Mouse (Mus musculus): ENCODE data around the gene Vil1. TPM values are rescaled to one million over a fixed set of nuclear protein-coding genes. Genes with fewer than 3 reads are reported as not detected.

Vil1 gene
- total RNA-seq (2021): 1 to 10 TPM in 1 of 2 experiments, under 1 TPM in 1; 0.52 to 1.1 TPM

GRCm38 (mm10) chr1:74408589-74409504, at the start of gene Vil1:
TSS of gene Vil1 (plus strand) at chr1:74409376.
- no peak for DNase-seq (ENCODE audit: extremely low spot score in 1 of 2, low spot score in 1 of 2)

- DNase-seq (ENCODE audit: extremely low spot score in 1 of 2, low spot score in 1 of 2): no peak
Observed at GRCm38 (mm10) chr1:74359952-74360517, 49.1 kb upstream of the Vil1 start.

- DNase-seq (ENCODE audit: extremely low spot score in 1 of 2, low spot score in 1 of 2): peak; percentile 36 to 60
Observed at GRCm38 (mm10) chr1:74361812-74362211, 47.4 kb upstream of the Vil1 start, which contains the start of gene Catip. TSS of gene Catip (plus strand) at chr1:74362108.

- DNase-seq (ENCODE audit: extremely low spot score in 1 of 2, low spot score in 1 of 2): peak in 1 of 2 experiments; percentile 18
Observed at GRCm38 (mm10) chr1:74362325-74363229, 46.6 kb upstream of the Vil1 start.

GRCm38 (mm10) chr1:74363437-74363836, 45.7 kb upstream of the Vil1 start:
- no peak for DNase-seq (ENCODE audit: extremely low spot score in 1 of 2, low spot score in 1 of 2)

- DNase-seq (ENCODE audit: extremely low spot score in 1 of 2, low spot score in 1 of 2): no peak
Observed at GRCm38 (mm10) chr1:74364270-74364669, 44.9 kb upstream of the Vil1 start.

GRCm38 (mm10) chr1:74367886-74368645, 41.1 kb upstream of the Vil1 start:
- no peak for DNase-seq (ENCODE audit: extremely low spot score in 1 of 2, low spot score in 1 of 2)

- DNase-seq (ENCODE audit: extremely low spot score in 1 of 2, low spot score in 1 of 2): no peak
Observed at GRCm38 (mm10) chr1:74370040-74370439, 39.1 kb upstream of the Vil1 start.

- DNase-seq (ENCODE audit: extremely low spot score in 1 of 2, low spot score in 1 of 2): no peak
Observed at GRCm38 (mm10) chr1:74373372-74373771, 35.8 kb upstream of the Vil1 start.

- DNase-seq (ENCODE audit: extremely low spot score in 1 of 2, low spot score in 1 of 2): no peak
Observed at GRCm38 (mm10) chr1:74374980-74375379, 34.2 kb upstream of the Vil1 start, which contains the start of gene Slc11a1. TSS of gene Slc11a1 (plus strand) at chr1:74375195.

- DNase-seq (ENCODE audit: extremely low spot score in 1 of 2, low spot score in 1 of 2): no peak
Observed at GRCm38 (mm10) chr1:74375561-74375960, 33.6 kb upstream of the Vil1 start.

- no peak for DNase-seq (ENCODE audit: extremely low spot score in 1 of 2, low spot score in 1 of 2)
Observed at GRCm38 (mm10) chr1:74376396-74376795, 32.8 kb upstream of the Vil1 start.

GRCm38 (mm10) chr1:74379058-74379504, 30.1 kb upstream of the Vil1 start:
- DNase-seq (ENCODE audit: extremely low spot score in 1 of 2, low spot score in 1 of 2): no peak

- no peak for DNase-seq (ENCODE audit: extremely low spot score in 1 of 2, low spot score in 1 of 2)
Observed at GRCm38 (mm10) chr1:74380484-74380883, 28.7 kb upstream of the Vil1 start.

GRCm38 (mm10) chr1:74381588-74382021, 27.6 kb upstream of the Vil1 start:
- no peak for DNase-seq (ENCODE audit: extremely low spot score in 1 of 2, low spot score in 1 of 2)

- no peak for DNase-seq (ENCODE audit: extremely low spot score in 1 of 2, low spot score in 1 of 2)
Observed at GRCm38 (mm10) chr1:74383385-74383784, 25.8 kb upstream of the Vil1 start.

- no peak for DNase-seq (ENCODE audit: extremely low spot score in 1 of 2, low spot score in 1 of 2)
Observed at GRCm38 (mm10) chr1:74384525-74384924, 24.7 kb upstream of the Vil1 start.

GRCm38 (mm10) chr1:74385064-74385463, 24.1 kb upstream of the Vil1 start:
- no peak for DNase-seq (ENCODE audit: extremely low spot score in 1 of 2, low spot score in 1 of 2)

- no peak for DNase-seq (ENCODE audit: extremely low spot score in 1 of 2, low spot score in 1 of 2)
Observed at GRCm38 (mm10) chr1:74385531-74385930, 23.6 kb upstream of the Vil1 start.

- no peak for DNase-seq (ENCODE audit: extremely low spot score in 1 of 2, low spot score in 1 of 2)
Observed at GRCm38 (mm10) chr1:74386363-74386713, 22.8 kb upstream of the Vil1 start.

Measured in layer of hippocampus, postnatal 25 days (tissue).